Mouse (Mus musculus): Measurements from ENCODE around the gene Ttll3. TPM values are rescaled to one million over a fixed set of nuclear protein-coding genes. Genes with fewer than 3 reads are reported as not detected.

Ttll3 gene
- polyA plus RNA-seq, 1 experiment from 2014 or later = 1.4 TPM

- H3K4me3 ChIP-seq = no peak overlapping the region
- no peak for ATAC-seq (replicated peaks; ENCODE audit: insufficient number of reproducible peaks, insufficient read depth, low FRiP score, low read depth)
- WGBS = 70% methylated on average over 4 of the region's 4 CpGs
- no peak overlapping the region for H3K4me2 ChIP-seq
- H3K27ac ChIP-seq = no peak overlapping the region
- no peak overlapping the region for H3K9ac ChIP-seq
- no peaks in the 10 kb centered on the region for H3K4me1 ChIP-seq (replicated peaks)
- H3K9me3 ChIP-seq (replicated peaks) = no peaks in the 10 kb centered on the region
- peaks cover 3% of the 10 kb centered on the region; the same call in 1 of the 2 replicates for H3K36me3 ChIP-seq
- no peaks in the 10 kb centered on the region for H3K27me3 ChIP-seq
Observed at GRCm38 (mm10) chr6:113361476-113361875, 27.6 kb upstream of the Ttll3 start.

GRCm38 (mm10) chr6:113362241-113362640, 26.8 kb upstream of the Ttll3 start:
- H3K4me1 ChIP-seq (replicated peaks) = no peaks in the 10 kb centered on the region
- no peak overlapping the region for H3K27ac ChIP-seq
- ATAC-seq (replicated peaks; ENCODE audit: insufficient number of reproducible peaks, insufficient read depth, low FRiP score, low read depth) = no peak
- peaks cover 7% of the 10 kb centered on the region; the same call in 1 of the 2 replicates for H3K36me3 ChIP-seq
- no peaks in the 10 kb centered on the region for H3K27me3 ChIP-seq
- H3K4me3 ChIP-seq = no peak overlapping the region
- no peaks in the 10 kb centered on the region for H3K9me3 ChIP-seq (replicated peaks)
- H3K9ac ChIP-seq = no peak overlapping the region
- 82% methylated on average over 1 of the region's 1 CpGs for WGBS
- no peak overlapping the region for H3K4me2 ChIP-seq

GRCm38 (mm10) chr6:113364518-113365135, 24.4 kb upstream of the Ttll3 start:
- ATAC-seq (replicated peaks; ENCODE audit: insufficient number of reproducible peaks, insufficient read depth, low FRiP score, low read depth) = no peak
- H3K4me1 ChIP-seq (replicated peaks) = no peaks in the 10 kb centered on the region
- peaks cover 25% of the 10 kb centered on the region for H3K36me3 ChIP-seq
- no peaks in the 10 kb centered on the region for H3K9me3 ChIP-seq (replicated peaks)
- no peaks in the 10 kb centered on the region for H3K27me3 ChIP-seq
- no peak overlapping the region for H3K9ac ChIP-seq
- no peak overlapping the region for H3K4me2 ChIP-seq
- H3K27ac ChIP-seq = no peak overlapping the region
- no peak overlapping the region for H3K4me3 ChIP-seq
- 64% methylated on average over 8 of the region's 8 CpGs for WGBS

GRCm38 (mm10) chr6:113366639-113367038, 22.4 kb upstream of the Ttll3 start:
- peaks cover 44% of the 10 kb centered on the region for H3K36me3 ChIP-seq

GRCm38 (mm10) chr6:113367574-113367973, 21.5 kb upstream of the Ttll3 start:
- no peak overlapping the region for H3K9ac ChIP-seq
- no peaks in the 10 kb centered on the region for H3K9me3 ChIP-seq (replicated peaks)
- no peaks in the 10 kb centered on the region for H3K4me1 ChIP-seq (replicated peaks)
- no peak overlapping the region for H3K4me3 ChIP-seq
- 94% methylated on average over 1 of the region's 1 CpGs for WGBS
- H3K27me3 ChIP-seq = no peaks in the 10 kb centered on the region
- H3K36me3 ChIP-seq = peaks cover 53% of the 10 kb centered on the region
- no peak overlapping the region for H3K27ac ChIP-seq
- no peak overlapping the region for H3K4me2 ChIP-seq
- ATAC-seq (replicated peaks; ENCODE audit: insufficient number of reproducible peaks, insufficient read depth, low FRiP score, low read depth) = no peak

More at GRCm38 (mm10) chr6:113366639-113367038, 22.4 kb upstream of the Ttll3 start:
- no peak overlapping the region for H3K4me3 ChIP-seq
- H3K27ac ChIP-seq = no peak overlapping the region
- H3K4me1 ChIP-seq (replicated peaks) = no peaks in the 10 kb centered on the region
- ATAC-seq (replicated peaks; ENCODE audit: insufficient number of reproducible peaks, insufficient read depth, low FRiP score, low read depth) = no peak
- H3K27me3 ChIP-seq = no peaks in the 10 kb centered on the region
- 88% methylated on average over 6 of the region's 6 CpGs for WGBS
- H3K4me2 ChIP-seq = no peak overlapping the region
- H3K9ac ChIP-seq = no peak overlapping the region
- H3K9me3 ChIP-seq (replicated peaks) = no peaks in the 10 kb centered on the region

- Histone ChIP-seq H3K9me3 (replicated peaks) (no peaks in the 10 kb centered on the region), H3K36me3 (peaks cover 57% of the 10 kb centered on the region), H3K27me3 (no peaks in the 10 kb centered on the region), H3K27ac (no peak overlapping the region), H3K4me2 (no peak overlapping the region), H3K4me3 (no peak overlapping the region), H3K9ac (no peak overlapping the region), H3K4me1 (replicated peaks) (no peaks in the 10 kb centered on the region)
- 89% methylated on average over 7 of the region's 7 CpGs for WGBS
- no peak for ATAC-seq (replicated peaks; ENCODE audit: insufficient number of reproducible peaks, insufficient read depth, low FRiP score, low read depth)
Observed at GRCm38 (mm10) chr6:113368124-113368523, 20.9 kb upstream of the Ttll3 start.

GRCm38 (mm10) chr6:113368577-113368976, 20.5 kb upstream of the Ttll3 start:
- Histone ChIP-seq H3K27ac (no peak overlapping the region), H3K9me3 (replicated peaks) (no peaks in the 10 kb centered on the region), H3K36me3 (peaks cover 61% of the 10 kb centered on the region), H3K27me3 (no peaks in the 10 kb centered on the region), H3K4me3 (no peak overlapping the region), H3K4me1 (replicated peaks) (no peaks in the 10 kb centered on the region), H3K4me2 (no peak overlapping the region), H3K9ac (no peak overlapping the region)
- ATAC-seq (replicated peaks; ENCODE audit: insufficient number of reproducible peaks, insufficient read depth, low FRiP score, low read depth) = no peak
- WGBS = 83% methylated on average over 5 of the region's 5 CpGs

GRCm38 (mm10) chr6:113370194-113370929, 18.7 kb upstream of the Ttll3 start:
- ATAC-seq (replicated peaks; ENCODE audit: insufficient number of reproducible peaks, insufficient read depth, low FRiP score, low read depth) = no peak
- H3K4me2 ChIP-seq = no peak overlapping the region
- WGBS = 83% methylated on average over 20 of the region's 20 CpGs

GRCm38 (mm10) chr6:113373491-113373890, 15.6 kb upstream of the Ttll3 start:
- Histone ChIP-seq H3K4me2 (no peak overlapping the region), H3K36me3 (peaks cover 52% of the 10 kb centered on the region), H3K27ac (no peak overlapping the region), H3K9me3 (replicated peaks) (no peaks in the 10 kb centered on the region), H3K27me3 (no peaks in the 10 kb centered on the region), H3K4me3 (no peak overlapping the region), H3K9ac (no peak overlapping the region), H3K4me1 (replicated peaks) (peaks cover 8% of the 10 kb centered on the region)
- WGBS = 92% methylated on average over 4 of the region's 4 CpGs
- ATAC-seq (replicated peaks; ENCODE audit: insufficient number of reproducible peaks, insufficient read depth, low FRiP score, low read depth) = no peak

More at GRCm38 (mm10) chr6:113370194-113370929, 18.7 kb upstream of the Ttll3 start:
- no peak overlapping the region for H3K27ac ChIP-seq
- H3K27me3 ChIP-seq = no peaks in the 10 kb centered on the region
- no peak overlapping the region for H3K9ac ChIP-seq
- H3K36me3 ChIP-seq = peaks cover 67% of the 10 kb centered on the region
- no peak overlapping the region for H3K4me3 ChIP-seq
- no peaks in the 10 kb centered on the region for H3K4me1 ChIP-seq (replicated peaks)
- no peaks in the 10 kb centered on the region for H3K9me3 ChIP-seq (replicated peaks)

- Histone ChIP-seq H3K27me3 (no peaks in the 10 kb centered on the region), H3K36me3 (peaks cover 36% of the 10 kb centered on the region), H3K4me3 (peak overlapping the region; percentile 98), H3K4me2 (peak overlapping the region; percentile 85), H3K9me3 (replicated peaks) (no peaks in the 10 kb centered on the region), H3K9ac (peak overlapping the region; percentile 92), H3K4me1 (replicated peaks) (peaks cover 21% of the 10 kb centered on the region), H3K27ac (peak overlapping the region; percentile 99)
- 6% methylated on average over 7 of the region's 7 CpGs for WGBS
- ATAC-seq (replicated peaks; ENCODE audit: insufficient number of reproducible peaks, insufficient read depth, low FRiP score, low read depth) = no peak
Observed at GRCm38 (mm10) chr6:113377172-113377495, 11.9 kb upstream of the Ttll3 start.

- peaks cover 34% of the 10 kb centered on the region for H3K36me3 ChIP-seq
- no peaks in the 10 kb centered on the region for H3K9me3 ChIP-seq (replicated peaks)
- H3K9ac ChIP-seq = peak within 1 kb of the TSS; percentile 92
- peak within 1 kb of the TSS; percentile 98 for H3K4me3 ChIP-seq
- peaks cover 21% of the 10 kb centered on the region for H3K4me1 ChIP-seq (replicated peaks)
- ATAC-seq (replicated peaks; ENCODE audit: insufficient number of reproducible peaks, insufficient read depth, low FRiP score, low read depth) = peak; percentile 93
- WGBS = under 1% methylated on average over 61 of the region's 61 CpGs
- peak within 1 kb of the TSS; percentile 85 for H3K4me2 ChIP-seq
- no peaks in the 10 kb centered on the region for H3K27me3 ChIP-seq
- peak within 1 kb of the TSS; percentile 99 for H3K27ac ChIP-seq
Observed at GRCm38 (mm10) chr6:113377496-113378385, 11.3 kb upstream of the Ttll3 start, which contains the start of the genes Tada3 and Arpc4. Gene Tada3, minus strand, starts transcription at chr6:113377883. Gene Arpc4, plus strand, starts transcription at chr6:113378115.

All from heart, embryonic 15.5 days (tissue).